Mouse (Mus musculus) thymus, adult 2 months (tissue): Measurements from ENCODE around the gene Dab2ip. TPM values are rescaled to one million over a fixed set of nuclear protein-coding genes. Genes with fewer than 3 reads are reported as not detected.

Experiments used
- DNase-seq: peaks from one replicate; pipeline ENCODE4 v3.0.0; 2021
- H3K27ac ChIP-seq: fragments of 200-500 bp; 2 replicates; pipeline ENCODE4 v1.5.1; 2012; ENCODE audit warnings: low read length, control low read depth; ENCODE audit not compliant: control insufficient read depth, insufficient read depth
- H3K27me3 ChIP-seq: fragments of 200-500 bp; 2 replicates; pipeline ENCODE4 v1.6.1; 2012; ENCODE audit warnings: mild to moderate bottlenecking, low read length, moderate library complexity, mixed read lengths; ENCODE audit not compliant: control insufficient read depth, insufficient read depth
- H3K36me3 ChIP-seq: fragments of 200-500 bp; 2 replicates; pipeline ENCODE4 v1.6.1; 2012; ENCODE audit warnings: mild to moderate bottlenecking, low read length, moderate library complexity; ENCODE audit not compliant: control insufficient read depth, insufficient read depth
- H3K4me1 ChIP-seq: fragments of 200-500 bp; replicated peaks from 2 replicates; pipeline ENCODE4 v1.6.1; 2012; ENCODE audit warnings: low read length; ENCODE audit not compliant: control insufficient read depth, insufficient read depth
- H3K4me3 ChIP-seq: fragments of 200-500 bp; 2 replicates; pipeline ENCODE4 v1.5.1; 2012; ENCODE audit warnings: mild to moderate bottlenecking, low read length, control low read depth, moderate library complexity; ENCODE audit not compliant: control insufficient read depth, insufficient read depth
- CTCF ChIP-seq: fragments of 200-500 bp; IDR thresholded peaks from 2 replicates; pipeline ENCODE4 v1.5.1; 2012; ENCODE audit warnings: mild to moderate bottlenecking, control low read depth, low read length, moderate library complexity, borderline replicate concordance; ENCODE audit not compliant: control insufficient read depth, poor library complexity, insufficient read depth; ENCODE audit errors: extremely low read depth
- POLR2A ChIP-seq: fragments of 200-500 bp; IDR thresholded peaks from 2 replicates; pipeline ENCODE4 v1.6.1; 2012; ENCODE audit warnings: mild to moderate bottlenecking, low read length, control low read depth, moderate library complexity; ENCODE audit not compliant: control insufficient read depth, poor library complexity, insufficient read depth; ENCODE audit errors: extremely low read depth
- WGBS: fragments of 180-500 bp; shearing (Covaris S2); methylation state at CpG from one replicate; pipeline ENCODE4 v1.1.7; 2018; 5-methylcytosine and 5-hydroxymethylcytosine counted together
- polyA plus RNA-seq: library from polyadenylated mRNA; depleted of rRNA; stranded (reverse); fragments of >200 nt; gene quantifications from 2 replicates; pipeline ENCODE4 v1.2.3, GENCODE M21; 2012

The Dab2ip gene
- polyA plus RNA-seq, 1 experiment: 36.2 TPM

DNA sequence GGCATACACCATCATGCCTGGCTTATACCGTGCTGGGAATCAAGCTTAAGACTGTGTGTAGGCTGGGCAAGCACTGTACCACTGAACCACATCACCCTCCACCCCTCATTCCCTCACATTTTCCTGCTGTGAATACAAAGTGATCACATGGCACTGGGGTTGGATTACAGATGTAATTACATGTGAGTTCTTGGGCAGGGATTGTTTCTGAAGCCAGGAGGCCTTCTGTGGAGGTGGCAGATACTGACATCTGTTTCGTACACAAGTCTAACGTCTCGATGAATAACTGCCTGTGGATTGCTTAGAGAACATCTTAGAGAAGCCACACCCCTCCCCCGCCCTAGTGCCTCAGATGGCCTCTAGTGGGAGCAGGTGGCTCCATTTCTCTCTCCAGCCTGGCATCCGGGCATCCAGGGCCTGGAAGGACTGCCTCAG lies 93.2 kb downstream of the Dab2ip start:
- Histone ChIP-seq H3K27ac (no peak overlapping the region), H3K36me3 (no peaks in the 10 kb centered on the region), H3K27me3 (no peaks in the 10 kb centered on the region; the same call in 1 of the 2 replicates), H3K4me1 (no peaks in the 10 kb centered on the region; the same call in 1 of the 2 replicates), H3K4me3 (no peak overlapping the region)
- no peak for DNase-seq
- TF ChIP-seq POLR2A: no peak
- no peak for TF ChIP-seq CTCF
- 71% methylated on average over 6 of the region's 6 CpGs for WGBS

DNA sequence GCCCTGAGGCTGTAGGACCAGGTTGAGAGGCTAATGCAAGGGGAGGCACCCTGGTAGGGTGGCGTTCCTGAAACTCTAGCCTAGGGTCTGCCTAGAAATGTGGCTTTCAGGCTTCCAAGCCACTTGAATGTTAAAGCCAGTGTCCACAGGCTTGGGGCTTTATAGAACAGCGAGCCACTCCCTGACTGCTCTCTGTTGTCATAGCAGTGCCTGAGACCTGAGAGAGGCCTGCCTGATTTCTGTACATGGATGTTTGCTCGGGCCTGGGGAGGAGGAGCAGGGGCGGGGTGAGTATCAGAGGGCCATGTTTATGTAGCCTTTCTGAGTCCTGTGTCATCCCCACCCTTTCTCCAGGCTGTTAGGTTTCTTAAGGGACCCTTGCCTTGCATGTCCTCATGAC lies 94.9 kb downstream of the Dab2ip start:
- no peak overlapping the region for H3K27ac ChIP-seq
- TF ChIP-seq CTCF: no peak
- TF ChIP-seq POLR2A: no peak
- H3K4me3 ChIP-seq: no peak overlapping the region
- H3K36me3 ChIP-seq: no peaks in the 10 kb centered on the region
- no peaks in the 10 kb centered on the region; the same call in 1 of the 2 replicates for H3K27me3 ChIP-seq
- H3K4me1 ChIP-seq: peaks cover 3% of the 10 kb centered on the region; the same call in 1 of the 2 replicates
- WGBS: 94% methylated on average over 4 of the region's 4 CpGs
- DNase-seq: no peak

GRCm38 (mm10) chr2:35654795-35655194 lies 96.7 kb downstream of the Dab2ip start:
- Histone ChIP-seq H3K27me3 (no peaks in the 10 kb centered on the region; the same call in 1 of the 2 replicates), H3K4me3 (no peak overlapping the region), H3K36me3 (no peaks in the 10 kb centered on the region), H3K4me1 (peaks cover 6% of the 10 kb centered on the region; the same call in 1 of the 2 replicates), H3K27ac (no peak overlapping the region)
- DNase-seq: no peak
- TF ChIP-seq CTCF (no peak), POLR2A (no peak)
- WGBS: 93% methylated on average over 6 of the region's 6 CpGs

GRCm38 (mm10) chr2:35655996-35656395 lies 97.9 kb downstream of the Dab2ip start:
- 95% methylated on average over 8 of the region's 8 CpGs for WGBS
- no peak for DNase-seq
- H3K4me1 ChIP-seq: peaks cover 11% of the 10 kb centered on the region; the same call in 1 of the 2 replicates
- no peaks in the 10 kb centered on the region; the same call in 1 of the 2 replicates for H3K27me3 ChIP-seq
- H3K27ac ChIP-seq: no peak overlapping the region
- no peak overlapping the region for H3K4me3 ChIP-seq
- H3K36me3 ChIP-seq: no peaks in the 10 kb centered on the region
- TF ChIP-seq CTCF (no peak), POLR2A (no peak)

DNA sequence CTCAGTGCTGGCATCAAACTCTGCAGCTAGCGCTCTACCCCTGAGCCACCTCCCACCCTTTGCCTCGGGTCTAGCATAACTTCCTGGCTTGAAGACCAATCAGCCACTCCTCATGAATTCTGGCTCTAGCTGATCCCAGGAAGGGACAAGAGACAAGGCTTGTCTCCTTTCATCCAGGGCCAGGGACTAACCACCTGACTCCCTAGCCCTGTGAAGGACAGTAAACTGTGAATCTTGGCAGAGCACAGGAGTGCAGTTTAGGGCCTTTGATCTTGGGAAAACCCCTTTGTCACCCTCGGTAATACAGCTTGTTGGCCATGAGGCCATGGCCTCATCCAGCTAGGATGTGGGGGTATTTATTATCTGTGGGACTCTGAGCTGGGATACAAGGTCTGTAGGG lies 100.2 kb downstream of the Dab2ip start:
- no peak for DNase-seq
- H3K27me3 ChIP-seq: no peaks in the 10 kb centered on the region; the same call in 1 of the 2 replicates
- peaks cover 26% of the 10 kb centered on the region for H3K4me1 ChIP-seq
- H3K4me3 ChIP-seq: no peak overlapping the region
- no peaks in the 10 kb centered on the region for H3K36me3 ChIP-seq
- 42% methylated on average over 3 of the region's 3 CpGs for WGBS
- TF ChIP-seq CTCF (no peak), POLR2A (no peak)
- H3K27ac ChIP-seq: no peak overlapping the region

GRCm38 (mm10) chr2:35659578-35660194 lies 101.6 kb downstream of the Dab2ip start:
- H3K27me3 ChIP-seq: no peaks in the 10 kb centered on the region; the same call in 1 of the 2 replicates
- H3K27ac ChIP-seq: no peak overlapping the region
- H3K4me1 ChIP-seq: peaks cover 26% of the 10 kb centered on the region
- no peak overlapping the region for H3K4me3 ChIP-seq
- TF ChIP-seq CTCF (no peak), POLR2A (no peak)
- DNase-seq: no peak
- 76% methylated on average over 5 of the region's 5 CpGs for WGBS
- H3K36me3 ChIP-seq: no peaks in the 10 kb centered on the region
